Mouse (Mus musculus) small intestine, adult 2 months (tissue): ENCODE results near the gene Slc13a3. TPM values are rescaled to one million over a fixed set of nuclear protein-coding genes. Genes with fewer than 3 reads are reported as not detected.

Experiments
- H3K27ac ChIP-seq: fragments of 200-500 bp; 2 replicates; pipeline ENCODE4 v1.5.1; 2012; ENCODE audit warnings: low read depth, low read length, control low read depth, inconsistent platforms; ENCODE audit not compliant: insufficient read depth
- H3K27me3 ChIP-seq: fragments of 200-500 bp; 2 replicates; pipeline ENCODE4 v1.6.1; 2012; ENCODE audit warnings: mild to moderate bottlenecking, moderate library complexity, low read length, inconsistent platforms; ENCODE audit not compliant: control insufficient read depth, insufficient read depth
- H3K36me3 ChIP-seq: fragments of 200-500 bp; 2 replicates; pipeline ENCODE4 v1.6.1; 2012; ENCODE audit warnings: mild to moderate bottlenecking, low read length, control low read depth, inconsistent platforms; ENCODE audit not compliant: control insufficient read depth, insufficient read depth
- H3K4me1 ChIP-seq: fragments of 200-500 bp; 2 replicates; pipeline ENCODE4 v1.6.1; 2012; ENCODE audit warnings: low read length, inconsistent platforms, mixed read lengths; ENCODE audit not compliant: control insufficient read depth, insufficient read depth, insufficient read length
- H3K4me3 ChIP-seq: fragments of 200-500 bp; 2 replicates; pipeline ENCODE4 v1.5.1; 2012; ENCODE audit warnings: low read depth, mild to moderate bottlenecking, control low read depth, inconsistent platforms, low read length, moderate library complexity
- CTCF ChIP-seq: fragments of 200-500 bp; IDR thresholded peaks from 2 replicates; pipeline ENCODE4 v1.5.1; 2012; ENCODE audit warnings: low read depth, mild to moderate bottlenecking, control low read depth, inconsistent platforms, low read length, moderate library complexity, mixed read lengths; ENCODE audit not compliant: insufficient replicate concordance, insufficient read length; ENCODE audit errors: extremely low read depth
- POLR2A ChIP-seq: fragments of 200-500 bp; IDR thresholded peaks from 2 replicates; pipeline ENCODE4 v1.6.1; 2012; ENCODE audit warnings: low read depth, mild to moderate bottlenecking, control low read depth, inconsistent platforms, low read length, moderate library complexity
- WGBS: fragments of 180-500 bp; shearing (Covaris S2); methylation state at CpG from one replicate; pipeline ENCODE4 v1.1.7; 2018; 5-methylcytosine and 5-hydroxymethylcytosine counted together
- polyA plus RNA-seq: library from polyadenylated mRNA; depleted of rRNA; stranded (reverse); fragments of >200 nt; gene quantifications from 2 replicates; pipeline ENCODE4 v1.2.3, GENCODE M21; 2012

Slc13a3 gene
- polyA plus RNA-seq, 1 experiment, result 0.03 TPM

GRCm38 (mm10) chr2:165396831-165397501, 76.1 kb downstream of the Slc13a3 start:
- Histone ChIP-seq H3K4me3 (no peak overlapping the region), H3K36me3 (no peaks in the 10 kb centered on the region), H3K27ac (no peak overlapping the region), H3K4me1 (no peaks in the 10 kb centered on the region; the same call in 1 of the 2 replicates), H3K27me3 (no peaks in the 10 kb centered on the region)
- WGBS, result 57% methylated on average over 20 of the region's 20 CpGs
- no peak for TF ChIP-seq CTCF
- TF ChIP-seq POLR2A, result no peak

- Histone ChIP-seq H3K4me1 (no peaks in the 10 kb centered on the region), H3K27ac (no peak overlapping the region), H3K36me3 (no peaks in the 10 kb centered on the region), H3K4me3 (no peak overlapping the region), H3K27me3 (no peaks in the 10 kb centered on the region)
- WGBS, result 80% methylated on average over 4 of the region's 4 CpGs
- TF ChIP-seq CTCF (no peak), POLR2A (no peak)
Measured at GRCm38 (mm10) chr2:165392156-165392555, 80.9 kb downstream of the Slc13a3 start.

GRCm38 (mm10) chr2:165391561-165391960, 81.5 kb downstream of the Slc13a3 start:
- no peak for TF ChIP-seq POLR2A
- peak; percentile 65 for TF ChIP-seq CTCF
- H3K27ac ChIP-seq, result no peak overlapping the region
- H3K4me3 ChIP-seq, result no peak overlapping the region
- 12% methylated on average over 8 of the region's 8 CpGs for WGBS
- no peaks in the 10 kb centered on the region for H3K36me3 ChIP-seq
- no peaks in the 10 kb centered on the region for H3K4me1 ChIP-seq
- H3K27me3 ChIP-seq, result no peaks in the 10 kb centered on the region

GRCm38 (mm10) chr2:165389299-165389952, 83.6 kb downstream of the Slc13a3 start:
- H3K36me3 ChIP-seq, result no peaks in the 10 kb centered on the region
- H3K4me1 ChIP-seq, result no peaks in the 10 kb centered on the region
- TF ChIP-seq POLR2A, result no peak
- no peak for TF ChIP-seq CTCF
- H3K27ac ChIP-seq, result no peak overlapping the region
- no peaks in the 10 kb centered on the region for H3K27me3 ChIP-seq
- H3K4me3 ChIP-seq, result no peak overlapping the region
- 48% methylated on average over 6 of the region's 6 CpGs for WGBS

GRCm38 (mm10) chr2:165387844-165388495, 85.1 kb downstream of the Slc13a3 start, which contains the start of gene Zfp334:
Gene Zfp334, minus strand, starts transcription at chr2:165388259.
- TF ChIP-seq CTCF, result no peak
- TF ChIP-seq POLR2A, result no peak

GRCm38 (mm10) chr2:165387370-165387769, 85.7 kb downstream of the Slc13a3 start:
- Histone ChIP-seq H3K4me3 (peak overlapping the region; percentile 80), H3K36me3 (0 out of 2 replicates have a peak, but pooled peaks cover under 1% of the 10 kb centered on the region), H3K27me3 (no peaks in the 10 kb centered on the region), H3K27ac (no peak overlapping the region), H3K4me1 (no peaks in the 10 kb centered on the region)
- TF ChIP-seq CTCF (no peak), POLR2A (no peak)
- WGBS, result 57% methylated on average over 4 of the region's 4 CpGs

More at GRCm38 (mm10) chr2:165387844-165388495, 85.1 kb downstream of the Slc13a3 start, which contains the start of gene Zfp334:
- peak within 1 kb of the TSS; percentile 80 for H3K4me3 ChIP-seq
- H3K27ac ChIP-seq, result no peak within 1 kb of the TSS
- H3K27me3 ChIP-seq, result no peaks in the 10 kb centered on the region
- H3K36me3 ChIP-seq, result no peaks in the 10 kb centered on the region
- 2% methylated on average over 40 of the region's 40 CpGs for WGBS
- no peaks in the 10 kb centered on the region for H3K4me1 ChIP-seq

- no peak overlapping the region for H3K27ac ChIP-seq
- no peaks in the 10 kb centered on the region for H3K27me3 ChIP-seq
- 97% methylated on average over 25 of the region's 25 CpGs for WGBS
- H3K36me3 ChIP-seq, result peaks cover 14% of the 10 kb centered on the region
- TF ChIP-seq CTCF, result no peak
- no peak for TF ChIP-seq POLR2A
- no peaks in the 10 kb centered on the region for H3K4me1 ChIP-seq
- no peak overlapping the region for H3K4me3 ChIP-seq
Measured at GRCm38 (mm10) chr2:165380050-165380449, 93.0 kb downstream of the Slc13a3 start.
